Mouse (Mus musculus) G1E (cell line): ENCODE data around the gene Sult4a1. TPM values are rescaled to one million over a fixed set of nuclear protein-coding genes. Genes with fewer than 3 reads are reported as not detected.

Experiments used
- ATAC-seq: 2 replicates; pipeline ENCODE4 v1.8.0; 2016; ENCODE audit warnings: mild to moderate bottlenecking; ENCODE audit not compliant: insufficient number of reproducible peaks, poor library complexity, low FRiP score, severe bottlenecking; ENCODE audit errors: extremely low read depth
- DNase-seq: peaks from one replicate; pipeline ENCODE4 v3.0.0; 2012; ENCODE audit warnings: low spot score
- H3K27me3 ChIP-seq: 2 replicates; pipeline ENCODE4 v1.6.1; 2012; ENCODE audit warnings: mild to moderate bottlenecking, low read length, inconsistent platforms; ENCODE audit not compliant: insufficient read depth
- H3K36me3 ChIP-seq: replicated peaks from 2 replicates; pipeline ENCODE3; 2012; ENCODE audit warnings: mild to moderate bottlenecking, inconsistent platforms
- H3K4me1 ChIP-seq: 2 replicates; pipeline ENCODE4 v1.6.1; 2012; ENCODE audit warnings: low read depth, low read length, inconsistent platforms, mixed read lengths; ENCODE audit not compliant: insufficient read depth
- H3K4me3 ChIP-seq: 2 replicates; pipeline ENCODE4 v1.5.1; 2012; ENCODE audit warnings: low read depth, mild to moderate bottlenecking, inconsistent platforms, low read length, moderate library complexity, mixed read lengths
- H3K9me3 ChIP-seq: replicated peaks from 2 replicates; pipeline ENCODE4 v1.6.1; 2012; ENCODE audit warnings: inconsistent platforms
- CTCF ChIP-seq: IDR thresholded peaks from 2 replicates; pipeline ENCODE4 v1.5.1; 2012; ENCODE audit warnings: low read depth, low read length, inconsistent platforms, mixed read lengths
- GATA1 ChIP-seq: IDR thresholded peaks from 2 replicates; pipeline ENCODE4 v1.6.1; 2012; ENCODE audit warnings: borderline replicate concordance, low read length, inconsistent platforms, mixed read lengths
- GATA2 ChIP-seq: IDR thresholded peaks from 2 replicates; pipeline ENCODE4 v1.6.1; 2012; ENCODE audit warnings: low read depth, low read length, inconsistent platforms, borderline replicate concordance
- POLR2AphosphoS5 ChIP-seq: IDR thresholded peaks from 2 replicates; pipeline ENCODE4 v1.6.1; 2012; ENCODE audit warnings: low read depth, low read length, inconsistent platforms; ENCODE audit not compliant: insufficient replicate concordance
- TAL1 ChIP-seq: conservative IDR thresholded peaks from 2 replicates; pipeline ENCODE4 v1.6.1; 2012; ENCODE audit warnings: low read depth, low read length, inconsistent platforms, mixed read lengths
- polyA plus RNA-seq: library from polyadenylated mRNA; stranded (reverse); fragments of >175 nt; gene quantifications from 2 replicates; pipeline ENCODE4 v1.2.3, GENCODE M21; 2012
- total RNA-seq, 2 experiments: library from RNA; stranded (forward) in 1 of 2; stranded (reverse) in 1 of 2; fragments of 200-1000 nt in 1 of 2; fragments of >200 nt in 1 of 2; fragmentation: Nextera tagmentation in 1 of 2; gene quantifications; 2 replicates each; pipeline ENCODE4 v1.2.3; 2014 to 2017

Gene Sult4a1
- total and polyA plus RNA-seq, 3 experiments: not detected

DNA sequence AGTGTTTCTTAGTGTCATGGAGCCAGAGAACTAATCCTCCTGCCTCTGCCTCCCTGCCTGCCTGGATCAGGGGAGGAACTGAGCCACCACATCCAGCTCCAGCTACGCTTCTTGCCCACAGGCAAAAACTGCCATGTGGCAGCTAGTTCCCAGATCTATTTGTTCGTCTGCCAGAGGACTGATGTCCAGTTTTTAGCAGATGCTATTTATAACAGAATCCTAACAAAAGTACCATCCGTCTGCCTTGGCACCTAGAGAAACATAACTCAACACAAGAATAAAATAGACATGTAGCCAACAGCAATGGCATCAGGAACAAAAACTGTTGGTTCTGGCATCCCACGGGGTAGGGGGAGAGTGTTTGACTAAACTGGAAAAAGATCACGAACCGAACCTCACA, 46.7 kb downstream of the Sult4a1 start:
- DNase-seq: no peak
- ATAC-seq: no peak
- H3K4me3 ChIP-seq: no peak overlapping the region
- no peaks in the 10 kb centered on the region for H3K4me1 ChIP-seq
- H3K9me3 ChIP-seq: peaks cover 79% of the 10 kb centered on the region
- H3K27me3 ChIP-seq: no peaks in the 10 kb centered on the region; the same call in 1 of the 2 replicates
- no peaks in the 10 kb centered on the region for H3K36me3 ChIP-seq
- TF ChIP-seq CTCF: no peak

DNA sequence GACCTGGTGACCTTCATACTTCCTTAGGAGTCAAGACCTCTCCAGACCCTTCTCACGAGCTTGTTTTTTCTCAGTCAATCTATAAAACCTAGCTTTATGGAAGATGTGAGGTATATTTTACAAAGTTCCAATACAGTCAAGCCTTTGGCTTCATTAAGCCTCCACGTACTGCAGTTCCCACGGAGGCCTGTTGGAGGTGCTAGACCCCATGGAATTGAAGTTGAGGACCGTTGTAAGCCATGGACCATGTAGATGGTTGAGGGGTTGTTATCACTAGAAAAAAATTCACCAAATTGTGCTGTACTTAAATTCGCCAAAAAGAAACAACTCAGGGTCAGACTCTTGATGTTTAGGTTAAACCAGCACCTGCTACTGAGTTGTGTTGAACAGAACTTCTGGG, 49.5 kb downstream of the Sult4a1 start:
- DNase-seq: no peak
- TF ChIP-seq CTCF (no peak), POLR2AphosphoS5 (no peak), TAL1 (no peak), GATA2 (no peak), GATA1 (no peak)
- H3K4me1 ChIP-seq: no peaks in the 10 kb centered on the region
- H3K4me3 ChIP-seq: no peak overlapping the region
- peaks cover 77% of the 10 kb centered on the region for H3K9me3 ChIP-seq
- no peak for ATAC-seq
- no peaks in the 10 kb centered on the region; the same call in 1 of the 2 replicates for H3K27me3 ChIP-seq
- no peaks in the 10 kb centered on the region for H3K36me3 ChIP-seq

DNA sequence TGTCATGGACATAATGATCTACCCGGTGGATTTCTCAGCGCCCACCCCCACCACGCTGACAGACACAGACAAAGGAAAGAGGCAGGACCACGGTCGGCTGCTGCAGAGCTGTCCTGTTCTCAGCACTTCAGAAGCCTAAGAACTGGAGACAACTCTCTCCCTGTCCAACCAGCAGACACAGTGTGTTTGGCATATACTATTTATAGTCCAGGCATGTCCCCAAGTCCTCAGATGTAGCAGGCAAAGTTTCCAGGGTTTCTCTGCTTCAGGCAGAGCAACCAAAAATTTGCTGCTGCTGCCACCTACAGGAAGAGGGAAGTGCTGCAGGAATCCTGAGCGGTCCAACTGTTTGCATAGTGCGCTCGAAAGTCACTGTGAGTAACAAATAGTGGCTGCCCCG, 51.7 kb downstream of the Sult4a1 start:
- Histone ChIP-seq H3K4me3 (no peak overlapping the region), H3K4me1 (no peaks in the 10 kb centered on the region), H3K27me3 (no peaks in the 10 kb centered on the region; the same call in 1 of the 2 replicates), H3K9me3 (peaks cover 73% of the 10 kb centered on the region), H3K36me3 (no peaks in the 10 kb centered on the region)
- ATAC-seq (no peak), DNase-seq (no peak)
- TF ChIP-seq CTCF: no peak
- no peak for TF ChIP-seq TAL1
- no peak for TF ChIP-seq GATA2
- no peak for TF ChIP-seq POLR2AphosphoS5
- TF ChIP-seq GATA1: no peak

DNA sequence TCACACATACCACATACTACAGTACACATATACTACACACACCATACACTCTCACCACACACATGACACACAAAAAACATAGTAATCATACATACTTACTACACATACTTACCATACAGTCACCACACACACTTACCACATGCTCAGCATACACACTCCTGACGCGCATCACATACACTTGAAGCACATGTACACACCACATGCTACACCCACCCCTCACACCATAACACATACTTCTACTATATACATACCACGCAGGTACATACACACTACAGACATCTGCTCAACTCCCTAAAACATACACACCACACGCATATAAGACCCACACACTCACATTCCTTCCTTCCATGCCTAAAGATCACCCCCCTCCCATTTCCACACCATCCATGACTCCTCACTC, 52.3 kb downstream of the Sult4a1 start:
- no peaks in the 10 kb centered on the region for H3K4me1 ChIP-seq
- TF ChIP-seq GATA1 (no peak), CTCF (no peak)
- no peaks in the 10 kb centered on the region; the same call in 1 of the 2 replicates for H3K27me3 ChIP-seq
- no peak overlapping the region for H3K4me3 ChIP-seq
- H3K36me3 ChIP-seq: no peaks in the 10 kb centered on the region
- no peak for DNase-seq
- H3K9me3 ChIP-seq: peaks cover 73% of the 10 kb centered on the region
- ATAC-seq: no peak

DNA sequence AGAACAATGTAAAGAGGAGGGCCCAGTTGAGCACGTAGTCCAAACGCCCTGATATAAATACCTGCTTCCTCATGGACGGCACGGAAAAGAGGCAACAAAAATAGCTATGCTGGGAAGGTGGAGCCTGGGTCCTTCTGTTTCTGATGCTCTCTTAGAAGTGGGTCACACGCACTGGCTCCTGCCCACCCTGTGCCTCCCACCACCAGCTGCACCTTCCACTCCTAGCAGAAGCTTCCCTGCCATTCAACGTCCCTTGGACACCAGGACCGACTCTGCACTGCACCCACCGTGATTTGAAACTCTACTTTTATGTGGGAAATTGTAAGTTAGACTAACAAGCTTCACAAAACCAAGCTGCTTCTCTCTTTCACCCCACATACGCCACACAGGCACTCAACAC, 53.2 kb downstream of the Sult4a1 start:
- ATAC-seq: no peak
- no peak for DNase-seq
- H3K4me1 ChIP-seq: no peaks in the 10 kb centered on the region
- peaks cover 71% of the 10 kb centered on the region for H3K9me3 ChIP-seq
- H3K36me3 ChIP-seq: no peaks in the 10 kb centered on the region
- TF ChIP-seq POLR2AphosphoS5 (no peak), CTCF (no peak), GATA2 (no peak), GATA1 (no peak), TAL1 (no peak)
- H3K4me3 ChIP-seq: no peak overlapping the region
- no peaks in the 10 kb centered on the region; the same call in 1 of the 2 replicates for H3K27me3 ChIP-seq

DNA sequence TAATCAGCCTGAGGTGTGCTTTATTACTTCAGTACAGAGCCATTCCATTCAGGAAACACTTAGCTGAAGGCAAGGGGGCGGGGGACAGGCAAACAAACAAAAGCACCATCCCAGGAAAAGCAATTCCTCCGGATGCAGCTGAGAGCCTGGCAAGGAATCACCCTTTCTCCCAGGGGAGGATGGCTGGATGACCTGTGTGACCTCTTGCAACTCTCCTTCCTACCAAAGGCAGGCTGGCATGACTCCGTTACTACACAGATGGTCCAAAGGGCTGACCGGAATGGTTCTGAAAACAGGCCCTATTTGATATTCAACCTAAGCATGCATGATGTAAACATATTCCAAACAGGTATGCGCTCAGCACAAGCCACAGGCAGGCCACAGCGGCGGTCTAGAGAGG, 56.0 kb downstream of the Sult4a1 start:
- no peak for TF ChIP-seq GATA2
- no peak for DNase-seq
- H3K27me3 ChIP-seq: no peaks in the 10 kb centered on the region
- peaks cover 76% of the 10 kb centered on the region for H3K9me3 ChIP-seq
- H3K4me3 ChIP-seq: no peak overlapping the region
- H3K4me1 ChIP-seq: no peaks in the 10 kb centered on the region
- no peak for ATAC-seq
- no peaks in the 10 kb centered on the region for H3K36me3 ChIP-seq

DNA sequence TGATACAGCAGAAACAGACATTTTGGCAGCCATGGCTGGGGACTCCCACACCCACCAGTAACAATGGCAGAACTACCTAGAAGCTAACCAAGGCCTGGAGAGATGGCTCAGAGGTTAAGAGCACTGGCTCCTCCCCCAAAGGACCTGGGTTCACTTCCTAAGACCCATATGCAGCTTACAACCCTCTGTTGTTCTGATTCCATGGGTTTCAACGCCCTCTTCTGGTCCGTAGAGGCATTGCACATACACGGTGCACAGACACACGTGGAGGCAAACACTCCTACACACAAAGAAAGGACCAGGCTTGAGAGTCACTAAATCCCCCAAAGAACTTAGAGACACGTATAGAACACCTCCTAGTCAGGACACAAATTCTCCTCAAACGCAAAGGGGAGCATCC, 60.0 kb downstream of the Sult4a1 start:
- DNase-seq (no peak), ATAC-seq (no peak)
- Histone ChIP-seq H3K4me1 (no peaks in the 10 kb centered on the region), H3K36me3 (no peaks in the 10 kb centered on the region), H3K27me3 (no peaks in the 10 kb centered on the region), H3K4me3 (no peak overlapping the region), H3K9me3 (peaks cover 75% of the 10 kb centered on the region)
- TF ChIP-seq GATA1 (no peak), TAL1 (no peak), CTCF (no peak), POLR2AphosphoS5 (no peak), GATA2 (no peak)
